Mouse (Mus musculus) bone marrow macrophage, adult 2 months (primary cell): Measurements from ENCODE around the gene Fscn2.

Source experiments
- CTCF ChIP-seq: IDR thresholded peaks from 2 replicates; pipeline ENCODE4 v1.5.1; 2012; ENCODE audit warnings: low read depth, mild to moderate bottlenecking, low read length, moderate library complexity
- POLR2A ChIP-seq: IDR thresholded peaks from 2 replicates; pipeline ENCODE4 v1.6.1; 2012; ENCODE audit warnings: mild to moderate bottlenecking, low read depth, low read length, borderline replicate concordance

GRCm38 (mm10) chr11:120376302-120377160, 15.2 kb downstream of the Fscn2 start:
- TF ChIP-seq CTCF, result no peak
- TF ChIP-seq POLR2A, result no peak
